Mouse (Mus musculus) ZHBTc4 (cell line): Measurements from ENCODE around the gene Ulk2.
"Not testable (repeated sequence)": the region's sequence is repeated elsewhere in the genome, so short reads cannot be mapped to it uniquely, and the experiment has no call there.

Source experiments
- DNase-seq: peaks from one replicate; pipeline ENCODE4 v3.0.0-alpha.2; 2011; ENCODE audit warnings: low read depth, low spot score

The Ulk2 gene

DNA sequence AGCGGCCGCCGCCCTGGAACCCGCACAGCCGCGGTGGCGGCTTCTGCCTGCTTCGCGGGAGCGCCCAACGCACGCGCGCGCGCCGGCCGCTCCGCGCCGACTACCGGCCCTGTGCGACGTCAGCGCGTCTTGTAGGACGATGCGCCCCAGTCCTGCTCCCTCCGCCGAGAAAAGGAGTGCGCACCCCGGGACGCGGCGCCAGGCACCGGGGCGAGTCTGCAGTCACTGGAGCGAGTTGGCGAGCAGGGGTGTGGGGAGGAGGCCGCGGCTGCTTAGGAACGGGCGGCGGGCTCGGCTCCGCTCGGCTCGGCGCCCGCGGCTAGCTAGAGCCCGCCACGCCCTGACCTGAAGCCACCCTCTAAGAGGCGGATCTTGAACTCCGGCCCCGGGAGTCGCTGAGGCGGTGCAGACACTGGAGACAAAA lies at the start of gene Ulk2:
Ulk2 (minus strand) TSS at position 86 of the 424 bp plus-strand sequence.
- peak; percentile 93 for DNase-seq

DNA sequence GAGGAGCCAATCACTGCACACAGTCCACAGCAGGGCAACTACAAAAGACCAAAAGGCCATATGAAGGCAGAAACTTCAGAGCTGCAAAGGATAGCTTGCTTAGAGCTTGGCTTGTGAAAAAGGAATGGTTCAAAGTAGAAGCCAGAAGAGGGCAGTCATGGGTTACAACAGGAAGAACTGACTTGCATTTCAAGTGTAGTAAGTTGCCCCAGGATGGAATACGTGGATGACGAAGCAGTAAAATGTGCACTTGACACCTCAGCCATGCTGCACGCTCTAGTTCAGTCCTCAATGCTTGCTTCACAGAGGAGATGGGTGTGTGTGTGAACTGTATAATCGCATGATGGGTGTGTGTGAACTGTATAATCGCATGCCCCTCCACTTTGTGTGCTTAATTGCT lies 27.3 kb upstream of the Ulk2 start:
- DNase-seq: peak; percentile 61

DNA sequence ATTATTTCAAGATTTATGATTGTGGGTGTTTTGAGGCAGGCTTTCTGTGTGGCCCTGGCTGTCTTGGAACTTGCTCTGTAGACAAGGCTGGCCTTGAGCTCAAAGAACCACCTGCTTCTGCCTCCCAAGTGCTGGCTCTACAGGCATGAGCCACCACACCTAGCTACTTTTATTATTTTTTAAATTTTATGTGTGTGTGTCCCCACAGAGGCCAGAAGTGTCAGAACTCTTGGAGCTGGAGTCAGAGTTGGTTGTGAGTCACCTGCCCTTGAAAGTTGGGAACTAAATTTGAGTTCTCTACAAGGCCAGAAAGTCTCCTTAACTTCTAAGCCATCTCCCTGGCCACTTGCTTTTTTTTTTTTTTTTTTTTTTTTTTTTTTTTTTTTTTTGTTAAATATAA lies 25.0 kb upstream of the Ulk2 start:
- no peak for DNase-seq

DNA sequence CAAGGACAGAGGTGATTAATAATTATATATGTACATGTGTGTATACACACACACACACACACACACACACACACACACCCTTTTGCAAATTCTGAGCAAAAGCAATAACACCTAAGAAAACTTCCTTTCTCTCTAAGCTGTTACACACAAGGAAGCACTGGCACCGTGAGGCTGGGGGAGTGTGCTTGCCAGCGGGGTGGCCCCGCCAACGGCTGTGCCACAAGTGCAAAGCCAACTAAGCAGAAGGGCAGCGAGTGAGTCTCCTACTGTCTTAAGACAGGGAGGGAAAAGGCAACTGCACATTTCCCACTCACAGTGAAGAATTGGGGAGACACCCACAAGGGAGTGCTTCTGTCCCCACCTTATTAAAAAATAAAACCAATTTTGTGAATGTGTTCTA lies 17.0 kb upstream of the Ulk2 start:
- no peak for DNase-seq

DNA sequence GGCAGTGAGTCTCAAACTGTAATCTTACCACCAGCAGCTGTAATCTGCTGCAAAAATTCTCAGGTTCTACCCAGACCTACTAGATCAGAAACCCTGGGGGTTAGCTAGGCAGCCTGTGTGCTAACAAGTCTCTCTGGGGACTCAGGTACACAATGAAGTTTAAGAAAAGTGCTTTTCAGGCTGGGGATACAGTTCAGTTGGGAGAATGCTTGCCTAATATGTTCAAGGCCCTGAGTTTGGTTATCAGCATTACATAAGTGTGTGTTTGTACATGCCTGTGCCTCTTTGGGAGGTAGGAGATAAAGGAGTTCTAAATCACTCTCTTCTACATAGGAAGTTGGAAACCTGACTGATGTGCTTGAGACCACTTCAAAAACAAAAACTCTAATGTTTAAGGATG lies 12.0 kb upstream of the Ulk2 start:
- DNase-seq: no peak

DNA sequence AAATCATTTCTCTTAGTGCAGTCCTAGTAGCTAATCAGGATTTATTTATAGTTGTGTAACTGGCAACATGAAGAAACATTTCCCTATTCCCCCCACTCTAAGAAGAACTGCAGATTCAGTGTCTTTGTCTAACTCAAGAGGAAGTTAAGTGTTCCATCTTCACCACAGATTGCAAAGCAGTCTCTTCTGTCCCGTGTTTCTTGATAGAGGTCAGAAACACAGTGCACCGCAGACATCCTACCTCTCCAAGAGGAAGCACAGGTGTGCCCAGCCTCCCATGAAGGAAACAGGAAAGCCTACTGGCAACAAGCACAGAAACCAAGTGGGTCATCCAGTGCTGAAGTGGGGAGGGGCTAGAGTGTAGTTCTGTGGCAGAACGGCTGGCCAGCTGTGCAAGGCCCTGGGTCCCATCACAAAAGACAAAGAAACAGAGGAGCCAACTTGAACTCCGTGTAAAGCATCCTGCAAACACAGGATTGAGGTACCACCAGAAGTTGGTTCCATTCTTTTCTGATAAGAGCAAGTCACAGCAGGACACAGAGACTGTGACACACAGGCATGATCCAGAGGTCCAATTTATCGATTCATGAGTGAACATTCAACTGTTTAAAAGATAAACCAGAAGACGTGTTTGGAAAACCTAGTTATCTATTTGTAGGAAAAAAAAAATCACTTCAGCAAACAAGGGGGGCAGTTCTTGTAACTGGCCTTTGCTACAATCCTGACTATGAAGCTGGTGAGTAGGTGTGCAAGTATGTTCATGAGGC lies 7.1 kb upstream of the Ulk2 start:
- DNase-seq: no peak

DNA sequence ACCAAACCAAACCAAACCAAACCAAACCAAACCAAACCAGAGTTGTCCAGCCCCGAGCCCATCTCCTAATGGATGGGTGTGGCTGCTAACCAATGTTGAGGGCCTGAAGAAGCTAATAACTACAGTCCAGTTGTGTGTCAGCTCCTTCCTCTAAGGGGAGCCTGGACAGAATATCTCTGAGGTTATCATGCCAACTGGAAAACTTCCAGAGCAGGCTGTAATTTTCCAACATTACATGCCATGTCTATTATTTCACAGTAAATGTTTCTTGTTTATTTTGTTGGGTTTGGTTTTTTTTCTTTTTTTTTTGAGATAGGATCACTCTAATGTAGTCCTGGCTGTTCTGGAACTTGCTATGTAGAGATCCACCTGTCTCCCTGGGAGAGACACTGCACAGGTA lies 4.4 kb upstream of the Ulk2 start:
- peak; percentile 35 for DNase-seq

DNA sequence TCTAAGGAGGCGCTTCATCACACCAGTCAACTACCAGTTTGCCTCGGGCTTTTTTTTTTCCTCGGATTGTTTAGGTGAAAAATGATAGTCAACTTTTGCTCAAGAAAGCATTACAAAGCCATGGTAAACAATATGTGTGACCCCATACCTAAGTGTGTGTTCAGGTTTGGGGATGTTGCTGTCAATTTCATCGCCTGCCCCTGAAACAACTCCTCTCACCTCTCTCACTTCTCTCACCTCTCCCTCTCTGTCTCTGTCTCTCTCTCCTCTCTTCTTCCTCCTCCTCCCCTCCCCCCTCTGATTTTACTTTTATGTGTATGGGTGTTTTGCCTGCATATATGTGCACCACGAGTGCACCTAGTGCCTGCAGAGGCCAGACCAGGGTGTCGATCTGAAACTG lies 666 bp upstream of the Ulk2 start:
- no peak for DNase-seq

DNA sequence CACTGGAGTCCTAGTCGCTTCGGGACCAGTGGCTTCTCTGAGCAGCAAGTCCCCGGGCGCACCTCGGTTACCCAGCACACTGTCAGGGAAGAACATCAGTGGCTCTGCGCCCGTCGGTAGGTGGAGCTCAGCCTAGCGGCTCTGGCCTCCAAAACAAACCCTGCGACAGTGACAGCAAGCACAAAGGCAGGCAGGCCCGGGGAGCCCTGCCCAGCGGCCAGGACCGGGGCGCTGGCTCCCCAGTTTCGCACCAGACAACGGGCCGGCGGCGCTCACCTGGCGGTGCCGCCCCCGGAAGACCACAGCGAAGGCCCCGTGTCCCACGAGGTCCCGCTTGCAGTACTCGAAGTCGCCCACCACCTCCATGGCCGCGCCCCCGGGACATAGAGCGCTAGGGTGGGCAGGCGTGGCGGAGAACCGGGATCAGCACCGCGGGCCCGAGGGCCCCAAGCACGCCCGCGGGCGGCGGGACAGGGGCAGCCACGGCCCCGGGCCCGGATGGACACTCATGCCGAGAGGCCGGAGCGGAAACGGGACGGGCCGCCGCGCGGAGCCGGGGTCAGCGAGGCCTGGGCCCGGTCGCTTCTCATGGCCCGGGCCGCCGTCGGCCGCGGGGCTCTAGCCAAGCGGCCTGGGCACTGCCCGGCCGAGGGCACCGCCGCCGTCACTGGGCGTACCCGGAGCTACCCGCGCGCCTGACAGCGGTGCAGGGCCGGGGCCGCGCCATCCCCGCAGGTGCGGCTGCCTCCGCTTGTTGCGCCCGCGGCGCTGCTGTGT lies 474 bp downstream of the Ulk2 start:
- peak; percentile 86 for DNase-seq

DNA sequence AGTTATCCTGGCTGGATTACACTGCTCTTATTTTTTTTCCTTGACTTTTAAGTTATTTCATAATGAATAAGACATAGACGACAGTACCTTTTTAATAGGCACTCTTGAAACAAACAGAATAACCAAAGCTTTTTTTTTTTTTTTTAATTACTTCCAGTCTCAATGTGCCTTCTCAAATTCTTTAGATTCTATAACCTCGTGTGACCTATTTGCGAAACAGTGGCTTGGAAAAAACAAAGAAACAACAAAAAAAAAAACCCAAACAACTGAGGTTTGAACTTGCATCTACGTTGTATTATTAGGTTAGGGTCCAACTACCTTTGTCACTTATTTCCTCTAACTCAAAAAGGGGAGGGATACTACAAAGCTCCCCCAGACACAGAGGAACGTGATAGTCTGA lies 1.2 kb downstream of the Ulk2 start:
- DNase-seq: no peak

DNA sequence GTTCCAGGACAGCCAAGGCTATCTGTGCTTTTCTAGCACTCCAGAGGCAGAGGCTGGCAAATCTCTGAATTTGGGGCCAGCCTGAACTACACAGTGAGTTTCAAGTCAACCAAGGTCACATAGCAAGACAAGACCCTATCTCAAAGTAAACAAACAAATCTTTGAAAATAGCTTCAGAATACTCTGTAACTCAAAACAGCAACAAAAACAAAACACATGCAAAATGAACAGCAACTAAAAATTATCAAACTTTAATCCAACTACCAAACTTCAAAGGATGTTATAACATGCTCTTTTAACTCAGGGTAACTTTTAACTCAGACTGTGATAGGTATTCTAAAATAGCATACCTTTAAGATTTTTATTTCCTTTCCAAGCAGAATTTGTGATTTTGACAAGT lies 2.0 kb downstream of the Ulk2 start:
- no peak for DNase-seq

DNA sequence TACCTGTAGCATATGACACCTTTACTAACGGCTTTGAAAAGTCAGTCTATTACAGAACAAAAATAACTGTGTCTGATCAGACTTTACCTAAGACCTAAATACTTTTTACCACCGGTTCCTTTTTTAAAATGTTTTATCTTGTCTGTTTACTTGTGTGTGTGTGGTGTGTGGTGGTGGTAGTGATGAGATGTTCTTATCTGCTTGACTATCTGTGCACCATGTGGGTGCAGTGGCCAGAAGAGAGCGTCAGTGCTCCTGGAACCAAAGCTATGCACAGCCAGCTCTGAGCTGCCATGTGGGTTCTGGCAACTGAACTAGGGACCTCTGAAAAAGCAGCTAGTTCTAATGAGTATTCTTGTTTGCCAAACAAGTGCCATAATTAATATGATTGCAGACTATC lies 3.7 kb downstream of the Ulk2 start:
- DNase-seq: no peak

DNA sequence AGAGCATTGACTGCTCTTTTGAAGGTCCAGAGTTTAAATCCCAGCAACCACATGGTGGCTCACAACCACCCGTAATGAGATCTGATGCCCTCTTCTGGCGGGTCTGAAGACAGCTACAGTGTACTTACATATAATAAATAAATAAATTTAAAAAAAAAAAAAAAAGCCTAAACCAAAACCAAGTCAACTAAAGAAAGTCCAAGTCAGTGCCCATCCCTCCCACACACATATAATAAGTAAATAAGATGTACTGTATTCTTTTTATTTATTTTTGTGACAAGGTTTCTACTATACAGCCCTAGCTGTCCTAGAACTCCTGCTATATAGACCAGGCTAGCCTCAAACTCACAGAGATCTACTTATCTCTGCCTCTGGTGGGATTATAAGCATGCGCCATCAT lies 14.2 kb downstream of the Ulk2 start:
- DNase-seq: peak; percentile 35

DNA sequence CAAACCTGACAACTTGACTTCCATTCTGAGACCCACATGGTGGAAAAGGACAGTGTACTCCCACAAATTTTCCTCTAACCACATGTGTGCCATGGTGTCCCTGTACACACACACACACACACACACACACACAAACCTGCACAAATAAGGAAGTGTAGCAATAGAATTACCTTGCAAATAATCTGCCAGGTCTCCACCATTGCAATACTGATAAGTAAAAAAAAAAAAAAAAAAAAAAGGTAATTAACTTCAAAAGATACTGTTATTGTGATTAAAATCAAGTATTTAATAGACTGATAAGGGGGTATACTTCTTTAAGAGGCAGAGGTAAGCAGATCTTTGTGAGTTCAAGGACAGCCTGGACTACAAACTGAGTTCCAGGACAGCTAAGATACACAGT lies 14.9 kb downstream of the Ulk2 start:
- DNase-seq: no peak

DNA sequence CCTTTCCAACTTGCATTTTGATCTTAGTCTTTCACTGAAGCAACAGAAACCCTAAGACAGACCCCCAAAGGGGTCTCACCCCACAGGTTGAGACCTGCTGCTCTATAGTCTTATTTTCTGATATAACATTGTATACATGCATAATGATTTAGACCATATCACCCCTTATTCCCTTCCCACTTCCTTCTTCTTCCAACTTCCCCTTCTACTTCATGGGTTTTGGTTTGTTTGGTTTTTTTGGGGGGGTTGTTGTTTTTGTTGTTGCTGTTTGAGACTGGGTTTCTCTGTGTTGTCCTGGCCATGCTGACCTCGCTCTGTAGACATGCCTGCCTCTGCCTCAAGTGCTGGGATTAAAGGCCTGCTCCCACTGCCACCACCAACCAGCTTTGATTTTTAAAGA lies 15.7 kb downstream of the Ulk2 start:
- no peak for DNase-seq

DNA sequence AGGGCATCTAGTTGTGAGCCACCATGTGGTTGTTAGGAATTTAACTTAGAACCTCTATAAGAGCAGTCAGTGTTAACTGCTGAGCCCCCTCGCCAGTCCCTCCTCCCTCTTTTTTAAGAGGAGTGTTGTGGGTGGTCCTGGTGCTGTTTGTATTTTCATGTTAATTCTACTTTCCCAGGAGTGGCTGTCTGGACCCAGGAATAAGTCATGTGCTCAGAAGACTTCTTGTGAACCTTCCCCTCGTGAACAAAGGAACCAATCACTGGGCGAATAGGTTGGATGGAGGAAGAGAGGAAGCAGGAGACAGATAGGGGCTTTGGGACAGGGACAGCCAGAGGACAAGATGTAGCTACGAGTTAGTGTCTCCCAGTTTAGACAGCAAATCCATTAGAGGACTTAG lies 45.1 kb downstream of the Ulk2 start:
- DNase-seq: peak; percentile 92

DNA sequence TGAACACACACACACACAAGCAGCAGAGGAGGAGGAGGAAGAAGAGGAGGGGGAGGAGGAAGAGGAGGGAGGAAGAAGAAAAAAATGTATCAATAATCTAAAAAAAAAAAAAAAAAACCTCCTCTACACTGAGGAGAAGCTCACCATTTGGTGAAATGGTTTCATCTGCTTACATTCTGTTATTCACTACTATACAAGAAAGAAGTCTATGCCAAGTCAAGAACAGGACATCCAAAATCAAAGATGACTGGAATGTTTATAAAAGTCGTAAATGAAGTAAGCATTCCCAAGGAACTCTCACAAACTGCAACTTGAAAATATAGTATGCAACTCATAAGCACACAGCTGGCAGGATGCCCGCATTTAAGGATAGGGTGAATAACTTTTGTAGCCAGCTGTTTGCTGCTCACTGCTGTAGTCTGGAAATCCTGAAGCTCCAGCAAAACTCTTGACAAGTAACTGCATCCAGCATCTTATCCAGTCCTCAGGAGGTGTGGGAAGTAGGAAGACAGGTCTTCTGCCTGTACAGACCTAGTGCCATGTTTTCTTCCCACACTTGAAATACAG lies 46.2 kb downstream of the Ulk2 start:
- DNase-seq: no peak

DNA sequence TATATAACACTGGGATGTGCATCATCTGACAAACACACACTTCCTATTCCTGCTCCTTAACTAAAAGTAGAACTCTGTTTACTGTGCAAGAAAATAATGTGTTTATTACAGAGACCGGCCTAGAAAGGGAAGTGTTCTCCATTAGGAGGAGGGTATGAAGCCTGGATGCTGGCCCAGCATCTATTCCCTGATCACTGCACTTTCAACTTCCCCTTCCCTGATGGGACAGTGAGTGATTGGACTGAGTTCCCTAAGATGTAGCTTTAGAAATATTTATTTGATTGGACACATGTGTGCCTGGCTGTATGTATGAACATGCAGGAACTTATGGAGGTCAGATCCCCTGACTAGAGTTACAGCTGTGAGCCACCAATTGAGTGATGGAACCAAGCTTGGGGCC lies 61.4 kb downstream of the Ulk2 start:
- DNase-seq: no peak

DNA sequence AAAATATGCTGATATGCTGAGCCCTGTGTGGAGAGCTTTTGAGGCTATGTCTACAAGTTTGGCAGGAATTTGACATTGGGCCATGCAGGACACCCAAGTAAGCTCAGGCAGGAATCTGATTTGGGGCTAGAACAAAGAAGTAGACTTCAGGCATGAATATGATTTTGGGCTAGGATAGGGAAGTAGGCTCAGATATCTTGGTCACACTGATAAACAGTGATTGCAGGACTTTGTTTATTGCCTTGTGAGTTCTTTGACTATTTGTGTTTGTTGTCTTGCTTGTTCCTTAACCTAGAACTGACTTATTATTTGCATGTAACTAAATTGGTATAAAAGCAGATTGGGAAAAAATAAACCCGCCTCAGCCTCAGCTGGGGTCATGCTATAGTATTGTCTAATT lies 66.3 kb downstream of the Ulk2 start:
- no peak for DNase-seq

DNA sequence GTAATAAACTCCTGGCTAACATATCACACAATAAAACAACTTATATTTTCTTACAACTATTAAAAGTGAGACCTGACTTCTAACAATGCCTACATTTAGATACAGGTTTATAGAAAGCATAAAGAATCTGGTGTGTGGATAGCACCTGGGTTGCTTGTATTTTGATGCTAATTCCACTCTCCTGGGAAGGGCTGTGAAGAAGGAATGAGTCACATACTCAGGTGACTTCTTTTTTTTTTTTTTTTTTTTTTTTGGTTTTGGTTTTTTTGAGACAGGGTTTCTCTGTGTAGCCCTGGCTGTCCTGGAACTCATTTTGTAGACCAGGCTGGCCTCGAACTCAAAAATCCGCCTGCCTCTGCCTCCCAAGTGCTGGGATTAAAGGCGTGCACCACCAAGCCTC lies 72.3 kb downstream of the Ulk2 start:
- not testable (repeated sequence) for DNase-seq

DNA sequence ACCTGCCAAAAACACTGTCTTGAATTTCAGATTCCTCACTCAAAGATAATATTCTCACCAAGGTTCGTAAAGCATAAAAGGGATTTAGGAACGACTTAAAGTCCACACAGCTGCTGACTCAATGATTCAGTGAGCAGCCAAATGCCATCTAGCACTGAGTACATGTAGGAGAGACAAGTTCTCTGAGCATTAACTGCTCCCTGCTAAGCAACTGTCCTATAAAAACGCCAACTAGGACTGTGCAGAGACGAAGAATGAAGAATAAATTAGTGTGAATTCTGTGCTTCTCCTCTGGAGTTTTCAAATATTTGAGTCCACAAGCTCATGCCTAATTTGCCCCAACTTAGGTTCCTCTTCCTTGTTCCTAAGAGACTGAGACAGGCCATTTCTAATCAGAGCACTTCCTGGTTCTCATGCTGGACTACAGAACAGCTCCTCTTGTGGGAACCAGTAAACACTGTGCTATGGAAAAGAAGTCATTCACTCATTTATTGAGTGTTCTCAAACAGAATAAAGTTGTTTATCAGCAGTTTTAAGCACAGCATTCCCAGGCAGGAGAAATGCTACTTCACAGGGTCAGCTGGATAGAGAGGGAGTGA lies 80.2 kb downstream of the Ulk2 start:
- no peak for DNase-seq

DNA sequence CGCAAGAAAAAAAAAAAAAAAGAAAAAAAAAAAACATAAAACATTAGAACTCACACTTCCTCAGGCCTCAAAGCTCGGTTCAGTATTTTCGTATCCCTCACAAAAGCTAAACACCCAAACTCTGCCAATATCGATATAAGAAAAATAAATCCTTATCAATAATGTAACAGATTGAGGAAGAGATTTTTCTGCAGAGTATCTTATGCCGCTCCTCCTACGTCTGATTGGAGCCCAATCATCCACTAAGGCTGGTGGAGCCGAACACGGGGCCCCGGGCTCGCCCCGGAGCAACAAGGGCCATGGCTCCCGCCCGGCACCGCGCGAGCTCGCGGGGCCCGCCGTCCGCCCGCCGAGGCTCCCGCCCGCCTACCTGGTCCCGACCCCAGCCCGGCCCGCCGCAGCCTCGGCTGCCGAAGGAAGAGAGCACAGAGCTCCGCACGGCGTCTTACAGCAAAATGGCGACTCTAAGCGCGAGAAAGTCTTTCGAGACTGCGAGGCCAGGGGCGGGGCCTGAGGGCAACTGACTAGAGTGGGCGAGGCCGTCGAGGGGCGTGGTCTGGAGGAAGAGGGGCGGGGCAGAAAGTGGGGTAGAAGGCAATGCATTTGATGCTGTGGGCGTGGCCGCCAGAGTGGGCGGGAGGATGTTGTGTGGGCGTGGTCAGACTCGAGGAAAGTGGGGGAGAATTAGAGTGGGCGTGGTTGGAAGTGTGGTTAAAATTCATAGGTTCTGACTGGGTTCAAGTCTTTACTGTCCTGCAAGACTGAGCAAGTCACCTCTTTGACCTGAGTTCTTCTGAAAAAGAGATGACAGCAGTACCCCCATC lies 93.1 kb downstream of the Ulk2 start, which contains the start of gene Prpsap2:
Prpsap2 (minus strand) TSS at position 505 of the 824 bp plus-strand sequence.
- peak; percentile 99 for DNase-seq
